Mouse (Mus musculus) intestine, embryonic 16.5 days (tissue): ENCODE results near the gene Tsc2. TPM values are rescaled to one million over a fixed set of nuclear protein-coding genes. Genes with fewer than 3 reads are reported as not detected.

Experiments
- ATAC-seq: fragments of 200-750 bp; cut with Nextera tagmentation; 2 replicates; pipeline ENCODE4 v1.8.0; 2017; ENCODE audit warnings: moderate TSS enrichment, moderate library complexity
- H3K27ac ChIP-seq: fragments of 300-500 bp; sonication (generic); 2 replicates; pipeline ENCODE4 v1.5.1; 2014; ENCODE audit warnings: mild to moderate bottlenecking, low read length
- H3K27me3 ChIP-seq: fragments of 300-500 bp; sonication (generic); replicated peaks from 2 replicates; pipeline ENCODE4 v1.6.1; 2014; ENCODE audit warnings: low read length, control low read depth, mixed read lengths; ENCODE audit not compliant: control insufficient read depth, insufficient read depth
- H3K36me3 ChIP-seq: fragments of 300-500 bp; sonication (generic); 2 replicates; pipeline ENCODE4 v1.6.1; 2014; ENCODE audit warnings: low read length, control low read depth; ENCODE audit not compliant: control insufficient read depth, insufficient read depth
- H3K4me1 ChIP-seq: fragments of 300-500 bp; sonication (generic); 2 replicates; pipeline ENCODE4 v1.6.1; 2014; ENCODE audit warnings: low read length, control low read depth, mixed read lengths; ENCODE audit not compliant: control insufficient read depth, insufficient read depth
- H3K4me2 ChIP-seq: fragments of 300-500 bp; sonication (generic); 2 replicates; pipeline ENCODE4 v1.6.1; 2014; ENCODE audit warnings: low read depth, low read length, control low read depth
- H3K4me3 ChIP-seq: fragments of 300-500 bp; sonication (generic); 2 replicates; pipeline ENCODE4 v1.5.1; 2014; ENCODE audit warnings: mild to moderate bottlenecking, low read length
- H3K9ac ChIP-seq: fragments of 300-500 bp; sonication (generic); 2 replicates; pipeline ENCODE4 v1.6.1; 2014; ENCODE audit warnings: low read depth, low read length
- H3K9me3 ChIP-seq: fragments of 300-500 bp; sonication (generic); 2 replicates; pipeline ENCODE4 v1.6.1; 2016; ENCODE audit warnings: low read length, control low read depth; ENCODE audit not compliant: control insufficient read depth
- WGBS: fragments of 180-500 bp; shearing (Covaris S2); extraction: QIAGEN DNeasy Blood & Tissue Kit; methylation state at CpG from one replicate; pipeline ENCODE4 v1.1.7; 2014; 5-methylcytosine and 5-hydroxymethylcytosine counted together
- polyA plus RNA-seq: library from polyadenylated mRNA; unstranded; fragments of >200 nt; fragmentation: Nextera tagmentation; extraction: Ambion mirVana; gene quantifications from 2 replicates; pipeline ENCODE4 v1.2.1, GENCODE M21; 2015

Tsc2 gene
- polyA plus RNA-seq, 1 experiment from 2014 or later = 38.5 TPM

DNA sequence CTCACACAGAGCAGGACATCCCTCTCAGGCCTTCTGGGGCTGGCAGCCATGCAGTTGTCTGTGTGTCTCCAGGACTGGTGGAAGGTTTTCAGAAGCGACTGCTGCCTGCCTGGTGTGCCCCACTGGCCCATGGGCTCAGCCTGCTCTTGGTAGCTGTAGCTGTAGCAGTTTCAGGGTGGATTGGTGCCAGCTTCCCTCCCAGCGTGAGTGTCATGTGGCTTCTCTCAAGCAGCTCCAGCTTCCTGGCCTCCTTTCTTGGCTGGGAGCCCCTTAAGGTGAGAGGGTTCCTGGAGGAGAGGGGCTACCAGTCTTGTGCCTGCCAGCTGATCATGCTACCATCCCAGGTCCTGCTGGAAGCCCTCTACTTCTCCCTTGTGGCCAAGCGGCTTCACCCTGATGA, 41.5 kb downstream of the Tsc2 start:
- ATAC-seq = no peak
- no peak overlapping the region for H3K9ac ChIP-seq
- 85% methylated on average over 3 of the region's 3 CpGs for WGBS
- no peaks in the 10 kb centered on the region for H3K27me3 ChIP-seq
- H3K36me3 ChIP-seq = peaks cover 29% of the 10 kb centered on the region
- H3K4me3 ChIP-seq = no peak overlapping the region
- no peaks in the 10 kb centered on the region for H3K4me1 ChIP-seq
- no peaks in the 10 kb centered on the region for H3K9me3 ChIP-seq
- H3K4me2 ChIP-seq = no peak overlapping the region
- no peak overlapping the region for H3K27ac ChIP-seq

DNA sequence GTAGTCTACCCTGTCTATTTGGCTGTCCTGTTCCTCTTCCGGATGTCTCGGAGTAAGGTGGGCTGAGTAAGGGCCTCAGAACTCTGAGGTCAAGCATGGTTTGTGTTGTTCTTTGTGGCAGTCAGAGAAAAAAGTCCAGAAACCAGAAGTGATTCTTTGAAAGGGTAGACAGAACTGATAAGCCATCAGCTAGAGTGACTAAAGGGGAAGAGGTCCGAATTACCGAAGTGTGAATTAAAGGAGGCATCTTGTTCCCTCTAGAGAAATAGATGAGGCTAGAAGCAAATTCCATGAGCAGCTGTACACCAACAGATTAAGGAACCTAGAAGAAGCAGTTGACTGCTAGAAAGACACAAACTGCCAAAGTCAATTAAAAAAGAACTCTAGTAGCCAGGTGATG, 45.9 kb downstream of the Tsc2 start:
- H3K27ac ChIP-seq = no peak overlapping the region
- ATAC-seq = no peak
- no peaks in the 10 kb centered on the region for H3K4me1 ChIP-seq
- no peaks in the 10 kb centered on the region for H3K27me3 ChIP-seq
- no peak overlapping the region for H3K4me3 ChIP-seq
- 94% methylated on average over 4 of the region's 4 CpGs for WGBS
- H3K4me2 ChIP-seq = no peak overlapping the region
- H3K9me3 ChIP-seq = no peaks in the 10 kb centered on the region
- no peak overlapping the region for H3K9ac ChIP-seq
- H3K36me3 ChIP-seq = peaks cover 28% of the 10 kb centered on the region

DNA sequence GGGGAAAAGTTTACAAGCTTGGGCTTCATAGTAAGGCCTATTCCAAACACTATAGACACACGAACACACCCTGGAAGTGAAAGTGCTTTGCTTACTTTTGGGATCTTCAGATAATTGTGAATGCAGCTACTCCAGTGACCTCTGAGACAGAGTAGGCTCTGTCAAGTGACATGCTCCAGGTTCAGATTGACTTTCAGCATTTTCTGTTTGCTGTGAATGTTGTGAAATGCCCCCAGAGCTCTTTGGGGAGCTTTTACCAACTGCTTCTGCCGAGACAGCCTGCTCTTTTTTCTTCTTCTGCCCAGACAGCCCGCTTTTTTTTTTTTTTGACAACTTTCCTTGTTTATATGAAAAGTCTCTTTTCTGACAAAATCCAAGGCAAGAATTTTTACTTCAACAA, 47.9 kb downstream of the Tsc2 start:
- Histone ChIP-seq H3K9ac (no peak overlapping the region), H3K27ac (no peak overlapping the region), H3K4me2 (no peak overlapping the region), H3K36me3 (peaks cover 37% of the 10 kb centered on the region), H3K9me3 (no peaks in the 10 kb centered on the region), H3K27me3 (no peaks in the 10 kb centered on the region), H3K4me1 (no peaks in the 10 kb centered on the region), H3K4me3 (no peak overlapping the region)
- ATAC-seq = no peak
- WGBS = 70% methylated on average over 3 of the region's 3 CpGs

DNA sequence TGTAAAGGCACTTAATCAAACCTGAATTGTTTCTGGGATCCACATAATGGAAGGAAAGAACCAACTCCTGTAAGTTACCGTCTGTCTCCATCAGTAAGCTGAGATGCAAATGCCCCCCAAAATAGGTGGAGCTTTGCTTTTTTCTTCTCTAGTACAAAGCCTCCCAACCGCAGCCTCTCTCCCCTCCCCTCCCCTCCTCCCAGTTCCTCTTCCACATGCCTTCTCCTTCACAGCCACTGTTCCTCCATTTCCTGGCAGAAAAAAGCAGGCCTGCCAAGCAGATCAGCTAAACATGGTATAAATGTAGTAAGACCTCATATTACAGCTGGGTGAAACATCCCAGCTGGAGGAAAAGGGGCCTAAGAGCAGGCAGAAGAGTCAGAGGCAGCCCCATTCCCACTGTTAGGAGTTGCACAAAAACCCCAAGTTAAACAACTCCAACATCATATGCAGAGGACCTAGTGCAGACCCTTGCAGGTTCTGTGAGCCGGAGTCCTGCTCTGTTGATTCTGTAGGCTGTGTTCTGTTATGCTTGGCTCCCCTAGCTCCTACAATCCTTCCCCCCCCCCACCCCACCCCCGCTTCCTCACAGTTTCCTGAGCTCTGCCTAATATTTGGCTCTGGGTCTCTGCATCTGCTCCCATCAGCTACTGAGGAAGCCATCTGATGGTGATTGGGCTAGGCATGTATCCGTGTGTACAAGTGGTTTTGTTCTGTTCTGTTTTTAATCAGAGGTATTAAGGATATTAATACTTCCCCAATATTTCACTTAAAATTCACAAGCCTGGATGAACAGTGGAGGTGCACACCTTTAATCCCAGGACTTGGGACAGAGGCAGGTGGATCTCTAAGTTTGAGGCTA, 48.6 kb downstream of the Tsc2 start:
- Histone ChIP-seq H3K4me1 (no peaks in the 10 kb centered on the region), H3K27me3 (no peaks in the 10 kb centered on the region), H3K9ac (no peak overlapping the region), H3K9me3 (no peaks in the 10 kb centered on the region), H3K4me3 (no peak overlapping the region), H3K36me3 (peaks cover 37% of the 10 kb centered on the region), H3K4me2 (no peak overlapping the region), H3K27ac (no peak overlapping the region)
- no peak for ATAC-seq
- WGBS = 68% methylated on average over 5 of the region's 5 CpGs

DNA sequence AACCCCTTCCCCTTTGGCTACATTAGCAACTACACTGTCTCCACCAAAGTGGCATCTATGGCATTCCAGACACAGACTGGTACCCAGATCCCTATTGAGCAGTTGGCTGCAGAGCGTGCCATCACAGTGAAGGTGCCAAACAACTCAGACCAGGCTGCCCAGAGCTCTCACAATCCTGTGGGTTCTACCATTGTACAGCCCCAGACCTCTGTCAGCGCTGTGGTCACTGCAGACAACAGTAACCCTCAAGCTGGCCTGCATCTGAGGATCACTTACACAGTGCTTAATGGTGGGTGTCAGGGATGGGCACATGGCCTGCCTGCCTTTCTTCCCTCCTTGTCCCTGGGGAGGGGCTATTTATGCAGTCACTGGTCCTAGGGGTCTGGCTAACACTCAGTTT, 52.1 kb downstream of the Tsc2 start:
- H3K36me3 ChIP-seq = peaks cover 33% of the 10 kb centered on the region
- no peak for ATAC-seq
- no peak overlapping the region for H3K4me3 ChIP-seq
- no peaks in the 10 kb centered on the region for H3K9me3 ChIP-seq
- H3K4me2 ChIP-seq = no peak overlapping the region
- WGBS = 92% methylated on average over 2 of the region's 2 CpGs
- no peak overlapping the region for H3K9ac ChIP-seq
- no peaks in the 10 kb centered on the region for H3K4me1 ChIP-seq
- H3K27me3 ChIP-seq = no peaks in the 10 kb centered on the region
- H3K27ac ChIP-seq = no peak overlapping the region

DNA sequence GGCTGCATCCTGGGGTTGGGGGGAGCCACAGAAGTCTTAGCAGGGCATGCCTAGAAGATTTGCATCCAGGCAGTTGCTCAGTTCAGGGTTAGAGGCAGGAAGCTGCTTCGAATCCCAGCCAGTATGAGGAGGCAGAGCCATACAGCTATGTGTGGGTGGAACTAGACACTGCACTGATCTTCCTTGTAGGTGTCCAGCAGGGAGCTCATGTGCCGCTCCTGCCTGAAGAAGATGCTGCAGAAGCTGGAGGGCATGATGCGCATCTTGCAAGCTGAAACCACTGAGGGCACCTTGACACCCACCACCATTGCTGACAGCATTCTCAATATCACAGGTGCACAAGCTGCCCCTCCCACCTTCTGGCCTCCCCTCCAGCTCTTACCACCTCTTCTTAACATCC, 52.9 kb downstream of the Tsc2 start:
- Histone ChIP-seq H3K4me1 (no peaks in the 10 kb centered on the region), H3K4me2 (no peak overlapping the region), H3K9ac (no peak overlapping the region), H3K27me3 (no peaks in the 10 kb centered on the region), H3K9me3 (no peaks in the 10 kb centered on the region), H3K27ac (no peak overlapping the region), H3K4me3 (no peak overlapping the region), H3K36me3 (peaks cover 33% of the 10 kb centered on the region)
- ATAC-seq = no peak
- WGBS = 99% methylated on average over 3 of the region's 3 CpGs

DNA sequence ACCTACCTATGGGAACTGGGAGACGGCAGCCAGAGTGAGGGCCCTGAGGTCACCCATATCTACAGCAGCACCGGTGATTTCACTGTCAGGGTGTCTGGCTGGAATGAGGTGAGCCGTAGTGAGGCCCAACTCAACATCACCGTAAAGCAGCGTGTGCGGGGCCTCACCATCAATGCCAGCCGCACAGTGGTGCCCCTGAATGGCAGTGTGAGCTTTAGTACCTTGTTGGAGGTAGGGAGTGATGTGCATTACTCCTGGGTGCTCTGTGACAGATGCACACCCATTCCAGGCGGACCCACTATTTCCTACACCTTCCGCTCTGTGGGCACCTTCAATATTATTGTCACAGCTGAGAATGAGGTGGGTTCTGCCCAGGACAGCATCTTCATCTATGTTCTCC, 58.6 kb downstream of the Tsc2 start:
- Histone ChIP-seq H3K4me3 (no peak overlapping the region), H3K9me3 (no peaks in the 10 kb centered on the region), H3K4me1 (no peaks in the 10 kb centered on the region), H3K27ac (no peak overlapping the region), H3K9ac (no peak overlapping the region), H3K27me3 (no peaks in the 10 kb centered on the region), H3K36me3 (peaks cover 10% of the 10 kb centered on the region), H3K4me2 (no peak overlapping the region)
- ATAC-seq = no peak
- 91% methylated on average over 9 of the region's 9 CpGs for WGBS

DNA sequence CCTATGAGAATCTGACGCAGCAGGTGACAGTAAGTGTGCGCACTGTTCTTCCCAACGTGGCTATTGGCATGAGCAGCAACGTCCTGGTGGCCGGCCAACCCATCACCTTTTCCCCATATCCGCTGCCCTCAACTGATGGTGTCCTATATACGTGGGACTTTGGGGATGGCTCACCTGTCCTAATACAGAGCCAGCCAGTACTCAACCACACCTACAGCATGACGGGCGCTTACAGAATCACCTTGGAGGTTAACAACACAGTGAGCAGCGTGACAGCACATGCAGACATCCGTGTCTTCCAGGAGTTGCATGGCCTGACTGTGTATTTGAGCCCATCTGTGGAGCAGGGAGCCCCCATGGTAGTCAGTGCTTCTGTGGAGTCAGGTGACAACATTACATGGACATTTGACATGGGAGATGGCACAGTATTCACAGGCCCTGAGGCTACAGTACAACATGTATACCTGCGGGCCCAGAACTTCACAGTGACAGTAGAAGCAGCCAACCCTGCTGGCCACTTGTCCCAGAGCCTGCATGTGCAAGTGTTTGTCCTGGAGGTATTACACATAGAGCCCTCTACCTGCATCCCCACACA, 59.7 kb downstream of the Tsc2 start:
- WGBS = 93% methylated on average over 12 of the region's 12 CpGs
- no peak for ATAC-seq
- Histone ChIP-seq H3K9ac (no peak overlapping the region), H3K4me1 (no peaks in the 10 kb centered on the region), H3K36me3 (peaks cover 8% of the 10 kb centered on the region), H3K4me2 (no peak overlapping the region), H3K4me3 (no peak overlapping the region), H3K27ac (no peak overlapping the region), H3K9me3 (no peaks in the 10 kb centered on the region), H3K27me3 (no peaks in the 10 kb centered on the region)

DNA sequence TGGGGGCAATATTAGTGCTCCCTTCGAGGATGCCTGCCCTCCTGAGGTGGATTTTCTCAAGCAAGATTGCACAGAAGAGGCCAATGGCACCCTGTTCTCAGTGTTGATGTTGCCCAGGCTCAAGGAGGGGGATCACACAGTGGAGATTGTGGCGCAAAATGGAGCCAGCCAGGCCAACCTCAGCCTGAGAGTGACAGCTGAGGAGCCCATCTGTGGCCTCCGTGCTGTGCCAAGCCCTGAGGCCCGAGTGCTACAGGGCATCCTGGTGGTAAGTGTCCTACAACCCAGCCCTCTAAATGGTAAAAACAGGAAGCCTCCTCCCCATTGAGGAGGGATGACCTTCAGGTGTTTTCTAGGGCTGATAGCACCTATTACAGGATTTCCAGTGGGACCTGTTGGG, 62.6 kb downstream of the Tsc2 start:
- no peak for ATAC-seq
- Histone ChIP-seq H3K9me3 (no peaks in the 10 kb centered on the region), H3K4me2 (no peak overlapping the region), H3K27ac (no peak overlapping the region), H3K4me1 (peaks cover 16% of the 10 kb centered on the region), H3K4me3 (no peak overlapping the region), H3K9ac (no peak overlapping the region), H3K27me3 (no peaks in the 10 kb centered on the region), H3K36me3 (peaks cover 2% of the 10 kb centered on the region; the same call in 1 of the 2 replicates)
- 92% methylated on average over 4 of the region's 4 CpGs for WGBS
